Comparison of ENCODE assay signal across 1 mouse cellular context in the genomic region with DNA sequence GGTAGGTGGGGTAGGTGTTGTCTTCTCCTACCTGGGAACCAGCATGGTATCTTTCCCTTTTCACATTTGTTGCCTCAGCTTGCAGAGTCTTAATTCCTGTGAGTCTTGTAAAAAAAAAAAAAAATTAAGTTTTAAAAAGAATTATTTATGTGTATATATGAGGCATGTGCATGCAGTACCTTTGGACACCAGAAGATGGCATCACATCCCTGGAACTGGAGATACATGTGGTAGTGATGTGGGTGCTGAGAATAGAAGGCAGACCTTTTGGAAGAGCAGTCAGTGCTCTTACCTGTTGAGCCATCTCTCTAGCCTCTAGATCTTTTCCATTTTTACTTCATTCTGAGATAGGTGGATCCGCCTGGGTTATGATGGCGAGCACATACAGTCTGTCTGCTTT.
TF ChIP-seq lines count a peak whose summit lies in the region.

No protein-coding gene starts in this region.

TF ChIP-seq in CH12.LX, 34 proteins besides CTCF, POLR2A, EP300 and RAD21 (continued from another document):
- TF ChIP-seq MAFK (IDR thresholded peaks at IDR 0.05; ENCODE audit: insufficient replicate concordance, low read length): no peak
- no peak for TF ChIP-seq PAX5 (IDR thresholded peaks at IDR 0.05; ENCODE audit: low read length)
- no peak for TF ChIP-seq NELFE (IDR thresholded peaks at IDR 0.05; ENCODE audit: low read depth, low read length)
TF ChIP-seq in CH12.LX: peak in this region for 1.
